21 mouse cellular contexts compared by ENCODE assay signal in the genomic region with DNA sequence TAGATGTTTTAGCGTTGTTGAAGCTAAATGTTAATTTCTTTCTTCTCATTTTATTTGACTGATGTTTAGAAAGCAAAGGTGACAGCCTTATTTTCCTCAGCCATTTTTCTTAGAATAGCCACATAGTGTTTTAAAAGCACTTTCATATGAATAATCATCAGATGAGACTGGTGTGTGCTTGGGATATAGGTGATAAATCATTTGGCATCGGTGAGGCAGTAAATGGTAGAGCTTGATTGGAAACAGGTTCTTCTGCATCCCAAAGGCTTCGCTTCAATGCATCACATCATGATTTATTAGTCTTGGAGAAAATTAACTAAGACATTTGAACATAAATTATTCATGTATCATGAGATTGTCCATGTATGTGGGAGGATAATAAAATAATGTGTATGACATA.
"Had no signal": no experiment of that assay in that cellular context is flagged by ENCODE, and none has a peak within 500 bp of the region (broad histone marks: within the 10 kb centered on the region; RNA-seq: fewer than 3 reads in every experiment).

No protein-coding gene starts in this region.

- H3K9me3 ChIP-seq: liver, embryonic 13.5 days; liver, embryonic 15.5 days; lung, embryonic 15.5 days; megakaryocyte, embryonic 14.5 days; midbrain, embryonic 10.5 days; midbrain, embryonic 12.5 days; stomach, embryonic 15.5 days had no signal

- ATAC-seq: liver, postnatal 0 days; lung, postnatal 0 days; midbrain, embryonic 16.5 days had no signal

- H3K36me3 ChIP-seq: liver, embryonic 13.5 days; liver, embryonic 15.5 days; lung, embryonic 15.5 days; midbrain, embryonic 10.5 days; midbrain, embryonic 12.5 days; stomach, embryonic 15.5 days had no signal

- H3K4me1 ChIP-seq: liver, embryonic 13.5 days; liver, embryonic 15.5 days; lung, embryonic 15.5 days; megakaryocyte, embryonic 14.5 days; midbrain, embryonic 10.5 days; midbrain, embryonic 12.5 days; stomach, embryonic 15.5 days had no signal

- H3K9ac ChIP-seq: liver, embryonic 13.5 days; liver, embryonic 15.5 days; liver, postnatal 0 days; lung, embryonic 15.5 days; midbrain, embryonic 12.5 days; stomach, embryonic 15.5 days had no signal

- H3K4me2 ChIP-seq: liver, embryonic 13.5 days; liver, embryonic 15.5 days; lung, embryonic 15.5 days; midbrain, embryonic 12.5 days; stomach, embryonic 15.5 days had no signal

- H3K4me3 ChIP-seq: liver, embryonic 13.5 days; liver, embryonic 15.5 days; lung, embryonic 15.5 days; megakaryocyte, embryonic 14.5 days; midbrain, embryonic 10.5 days; midbrain, embryonic 12.5 days; myocyte; stomach, embryonic 15.5 days had no signal

- H3K27me3 ChIP-seq: liver, embryonic 13.5 days; liver, embryonic 15.5 days; lung, embryonic 15.5 days; megakaryocyte, embryonic 14.5 days; midbrain, embryonic 12.5 days; stomach, embryonic 15.5 days had no signal

- DNase-seq: liver, embryonic 13.5 days; liver, postnatal 0 days; lung, adult 2 months; lung, postnatal 14 days; lung, postnatal 36 days; midbrain, embryonic 14.5 days; right cerebral cortex, postnatal 14 days; thymus, adult 2 months; thymus, postnatal 25 days; thymus, postnatal 4 days had no signal

- H3K27ac ChIP-seq: liver, embryonic 13.5 days; liver, embryonic 15.5 days; lung, embryonic 15.5 days; macrophage; midbrain, embryonic 10.5 days; midbrain, embryonic 12.5 days; stomach, embryonic 15.5 days; stomach, postnatal 0 days had no signal
